Mouse (Mus musculus) spleen, postnatal 10 days (tissue): Measurements from ENCODE around the gene Muc13.

Experiments used
- DNase-seq, 2 experiments: peaks; one replicate each; pipeline ENCODE4 v3.0.0; 2021 to 2022; ENCODE audit warnings: low spot score in 2 of 2

Gene Muc13

GRCm38 (mm10) chr16:33863208-33863751 is 69.4 kb downstream of the Muc13 start:
- no peak for DNase-seq
